Mouse (Mus musculus) heart, adult 10 weeks (tissue): ENCODE data around the gene Hsd17b12. TPM values are rescaled to one million over a fixed set of nuclear protein-coding genes. Genes with fewer than 3 reads are reported as not detected.

Experiments used
- polyA plus RNA-seq: library from polyadenylated mRNA; stranded (reverse); fragments of 350-450 nt; fragmentation: Illumina TruSeq; extraction: RNeasy Lipid Tissue Mini Kit (QIAGEN cat#74804); gene quantifications from one replicate; pipeline ENCODE4 v1.2.3, GENCODE M21; 2014; ENCODE audit warnings: low read depth, low replicate concordance

Gene Hsd17b12
- polyA plus RNA-seq, result 27.7 TPM

GRCm38 (mm10) chr2:94157592-94158519, at the start of gene Hsd17b12:
Gene Hsd17b12, minus strand, starts transcription at chr2:94157964.

DNA sequence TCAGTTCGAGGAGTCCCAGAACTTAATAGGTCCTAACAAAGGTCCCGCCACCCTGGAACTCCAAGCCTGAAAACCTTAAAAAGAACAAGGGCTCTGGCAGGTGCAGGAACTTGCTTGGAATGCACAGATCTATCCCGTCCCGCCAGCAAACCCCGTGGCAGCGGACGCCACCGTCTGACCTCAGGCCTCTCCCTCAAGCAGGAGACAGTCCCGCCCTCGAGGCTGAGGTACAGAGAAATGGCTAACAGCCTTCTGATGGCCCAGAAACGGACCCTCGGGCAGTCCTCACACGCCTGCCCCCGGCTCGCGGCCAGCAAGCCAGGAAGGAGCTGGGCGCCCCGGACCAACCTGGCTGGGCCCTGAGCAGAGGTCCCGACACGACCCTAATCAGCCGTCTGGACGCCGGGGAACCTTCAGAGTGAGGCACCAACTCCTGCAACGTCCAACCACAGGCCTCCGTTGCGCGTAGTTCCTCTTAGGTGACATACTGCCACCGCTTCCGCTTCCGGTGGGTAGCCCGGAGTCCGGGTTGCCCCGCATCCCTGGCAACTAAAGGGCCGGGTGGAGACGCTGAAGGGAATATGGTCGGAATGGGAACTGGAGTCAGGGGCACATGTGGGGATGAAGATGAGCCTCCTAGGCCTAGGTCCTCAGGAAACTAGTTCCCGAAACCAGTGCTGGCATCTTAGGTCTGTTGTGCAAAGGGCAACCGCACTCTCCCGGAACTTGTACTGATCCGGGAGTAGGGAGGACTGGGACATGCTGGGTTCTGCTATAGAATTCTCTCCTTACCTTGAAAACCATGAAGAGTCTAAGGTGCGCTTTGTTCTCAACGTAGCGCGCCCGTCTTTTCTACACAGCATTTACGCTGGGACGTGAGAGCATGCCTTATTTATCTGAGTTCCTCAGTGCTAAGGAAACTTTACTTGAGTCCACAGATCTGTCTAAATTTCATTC, 147.2 kb downstream of the Hsd17b12 start, which contains the start of gene Alkbh3:
Gene Alkbh3 (minus strand): TSS at position 473 of the 957 bp plus-strand sequence.

DNA sequence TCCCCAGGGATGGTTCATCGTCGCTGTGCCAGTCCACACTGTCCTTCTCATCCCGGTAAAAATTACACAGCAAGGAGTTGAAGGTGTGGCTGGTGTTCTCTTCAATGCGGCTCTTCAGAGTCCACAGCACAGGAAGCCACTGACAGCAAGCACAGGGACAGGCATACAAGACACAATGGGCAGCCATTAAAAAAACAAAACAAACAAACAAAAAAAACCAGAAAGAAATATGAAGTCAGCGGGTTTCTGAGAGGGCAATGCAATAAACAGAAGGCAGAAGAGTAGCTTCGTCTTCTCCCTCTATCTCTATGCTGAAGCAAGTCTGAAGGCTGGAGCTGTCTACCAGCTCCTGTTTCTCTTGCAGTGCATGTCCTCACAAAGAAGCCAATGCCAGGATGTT, 161.5 kb downstream of the Hsd17b12 start, which contains the start of gene Gm27027:
Gene Gm27027 (minus strand): TSS at position 101 of the 400 bp plus-strand sequence.

Other genes with a start within 250 kb of the Hsd17b12 start
- 6.3 TPM for gene Gm13889, start 200.8 kb downstream of the Hsd17b12 start, polyA plus RNA-seq
- not detected for gene Gm27027, start 161.6 kb downstream of the Hsd17b12 start, polyA plus RNA-seq
- 67.7 TPM for gene Alkbh3, start 147.2 kb downstream of the Hsd17b12 start, polyA plus RNA-seq
- 23.4 TPM for gene Ttc17, start 248.7 kb upstream of the Hsd17b12 start, polyA plus RNA-seq